Mouse (Mus musculus) spleen, adult 2 months (tissue): ENCODE data around the gene Fam196b. TPM values are rescaled to one million over a fixed set of nuclear protein-coding genes. Genes with fewer than 3 reads are reported as not detected.

Source experiments
- DNase-seq, 2 experiments: peaks; one replicate each; pipeline versions ENCODE4 v3.0.0 to v3.0.0-alpha.2; 2012 to 2021; ENCODE audit warnings: low spot score in 2 of 2, low read depth in 1 of 2
- H3K27ac ChIP-seq: fragments of 200-500 bp; 2 replicates; pipeline ENCODE4 v1.5.1; 2012; ENCODE audit warnings: low read length, inconsistent platforms; ENCODE audit not compliant: insufficient read depth
- H3K27me3 ChIP-seq: fragments of 200-500 bp; 2 replicates; pipeline ENCODE4 v1.6.1; 2012; ENCODE audit warnings: mild to moderate bottlenecking, moderate library complexity, low read length, inconsistent platforms; ENCODE audit not compliant: control insufficient read depth, insufficient read depth
- H3K36me3 ChIP-seq: fragments of 200-500 bp; 2 replicates; pipeline ENCODE4 v1.6.1; 2012; ENCODE audit warnings: mild to moderate bottlenecking, low read length, inconsistent platforms; ENCODE audit not compliant: control insufficient read depth, insufficient read depth
- H3K4me1 ChIP-seq: fragments of 200-500 bp; 2 replicates; pipeline ENCODE4 v1.6.1; 2011; ENCODE audit warnings: inconsistent platforms; ENCODE audit not compliant: control insufficient read depth, insufficient read depth, insufficient read length
- H3K4me3 ChIP-seq: fragments of 200-500 bp; 2 replicates; pipeline ENCODE4 v1.5.1; 2011; ENCODE audit warnings: mild to moderate bottlenecking, inconsistent platforms; ENCODE audit not compliant: insufficient read depth, insufficient read length; ENCODE audit errors: extremely low read depth
- CTCF ChIP-seq: fragments of 200-500 bp; IDR thresholded peaks from 2 replicates; pipeline ENCODE4 v1.5.1; 2011; ENCODE audit warnings: mild to moderate bottlenecking, inconsistent platforms; ENCODE audit not compliant: insufficient read depth, insufficient read length, insufficient replicate concordance; ENCODE audit errors: extremely low read depth
- POLR2A ChIP-seq: fragments of 200-500 bp; IDR thresholded peaks from 2 replicates; pipeline ENCODE4 v1.6.1; 2011; ENCODE audit warnings: low read depth, low read length, inconsistent platforms
- WGBS: fragments of 180-500 bp; shearing (Covaris S2); methylation state at CpG from one replicate; pipeline ENCODE4 v1.1.7; 2018; 5-methylcytosine and 5-hydroxymethylcytosine counted together
- polyA plus RNA-seq: library from polyadenylated mRNA; depleted of rRNA; stranded (reverse); fragments of >200 nt; gene quantifications from 2 replicates; pipeline ENCODE4 v1.2.3, GENCODE M21; 2012; rRNA removed

The Fam196b gene
- polyA plus RNA-seq, result 0.05 TPM in 1 of 2 replicates, not detected in the other

- DNase-seq, result peak in 1 of 2 experiments; percentile 5
- peak; percentile 1; the same call in 1 of the 2 replicates for TF ChIP-seq CTCF
- no peak for TF ChIP-seq POLR2A
- no peak within 1 kb of the TSS for H3K27ac ChIP-seq
- peaks cover 10% of the 10 kb centered on the region for H3K36me3 ChIP-seq
- no peaks in the 10 kb centered on the region for H3K4me1 ChIP-seq
- H3K4me3 ChIP-seq, result no peak within 1 kb of the TSS
- H3K27me3 ChIP-seq, result no peaks in the 10 kb centered on the region
- WGBS, result 67% methylated on average over 13 of the region's 13 CpGs
Observed at GRCm38 (mm10) chr11:34314534-34315379, at the start of gene Fam196b. TSS of gene Fam196b (plus strand) at chr11:34314822.

GRCm38 (mm10) chr11:34272016-34272415 is 42.6 kb upstream of the Fam196b start:
- no peak for DNase-seq
- no peaks in the 10 kb centered on the region for H3K4me1 ChIP-seq
- no peaks in the 10 kb centered on the region for H3K27me3 ChIP-seq
- WGBS, result 92% methylated on average over 10 of the region's 10 CpGs
- TF ChIP-seq CTCF (no peak), POLR2A (no peak)
- H3K4me3 ChIP-seq, result no peak overlapping the region
- H3K36me3 ChIP-seq, result peaks cover 17% of the 10 kb centered on the region
- H3K27ac ChIP-seq, result no peak overlapping the region

- DNase-seq, result no peak
- Histone ChIP-seq H3K27me3 (no peaks in the 10 kb centered on the region), H3K4me3 (no peak overlapping the region), H3K36me3 (peaks cover 13% of the 10 kb centered on the region), H3K4me1 (no peaks in the 10 kb centered on the region), H3K27ac (no peak overlapping the region)
- peak; percentile 24; the same call in 1 of the 2 replicates for TF ChIP-seq CTCF
- no peak for TF ChIP-seq POLR2A
- WGBS, result 91% methylated on average over 2 of the region's 2 CpGs
Observed at GRCm38 (mm10) chr11:34275941-34276340, 38.7 kb upstream of the Fam196b start.

DNA sequence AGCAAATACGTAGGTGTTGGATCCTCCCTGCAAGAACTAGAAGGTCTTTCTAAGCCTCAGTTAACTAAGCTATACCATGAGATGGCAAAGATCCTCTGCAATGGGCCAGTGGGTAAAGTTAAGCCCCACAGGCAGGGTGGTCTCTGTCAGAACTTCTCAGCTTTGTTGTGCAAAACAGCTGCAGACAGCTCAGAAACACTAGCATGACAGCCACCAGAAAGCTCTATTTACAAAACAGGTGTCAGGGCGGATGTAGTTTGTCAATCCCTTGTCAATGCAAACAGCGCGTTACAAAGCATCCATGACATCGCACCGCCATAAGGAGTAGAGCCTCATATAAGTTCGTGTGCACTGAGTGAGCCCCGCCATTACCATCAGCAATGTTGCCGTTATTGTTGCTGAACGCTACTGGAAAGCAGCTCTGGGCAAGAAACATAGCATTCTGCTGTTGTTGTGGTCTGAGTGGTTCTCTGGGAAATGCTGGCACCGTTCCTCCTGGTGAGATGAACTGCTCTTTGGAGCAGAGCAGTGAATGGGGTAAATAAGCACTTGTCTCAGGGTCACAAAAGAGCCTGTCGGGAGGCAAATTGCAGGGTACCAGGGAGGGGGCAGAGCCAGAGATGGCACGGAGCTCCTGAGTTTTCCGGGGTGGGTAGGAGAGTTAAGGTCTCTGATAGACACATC is 38.1 kb upstream of the Fam196b start:
- no peaks in the 10 kb centered on the region for H3K27me3 ChIP-seq
- H3K4me3 ChIP-seq, result no peak overlapping the region
- H3K4me1 ChIP-seq, result no peaks in the 10 kb centered on the region
- H3K36me3 ChIP-seq, result peaks cover 13% of the 10 kb centered on the region
- TF ChIP-seq CTCF, result no peak
- no peak for TF ChIP-seq POLR2A
- H3K27ac ChIP-seq, result no peak overlapping the region
- no peak for DNase-seq
- WGBS, result 91% methylated on average over 14 of the region's 14 CpGs

- 92% methylated on average over 3 of the region's 3 CpGs for WGBS
Observed at GRCm38 (mm10) chr11:34277047-34277445, 37.6 kb upstream of the Fam196b start.

DNA sequence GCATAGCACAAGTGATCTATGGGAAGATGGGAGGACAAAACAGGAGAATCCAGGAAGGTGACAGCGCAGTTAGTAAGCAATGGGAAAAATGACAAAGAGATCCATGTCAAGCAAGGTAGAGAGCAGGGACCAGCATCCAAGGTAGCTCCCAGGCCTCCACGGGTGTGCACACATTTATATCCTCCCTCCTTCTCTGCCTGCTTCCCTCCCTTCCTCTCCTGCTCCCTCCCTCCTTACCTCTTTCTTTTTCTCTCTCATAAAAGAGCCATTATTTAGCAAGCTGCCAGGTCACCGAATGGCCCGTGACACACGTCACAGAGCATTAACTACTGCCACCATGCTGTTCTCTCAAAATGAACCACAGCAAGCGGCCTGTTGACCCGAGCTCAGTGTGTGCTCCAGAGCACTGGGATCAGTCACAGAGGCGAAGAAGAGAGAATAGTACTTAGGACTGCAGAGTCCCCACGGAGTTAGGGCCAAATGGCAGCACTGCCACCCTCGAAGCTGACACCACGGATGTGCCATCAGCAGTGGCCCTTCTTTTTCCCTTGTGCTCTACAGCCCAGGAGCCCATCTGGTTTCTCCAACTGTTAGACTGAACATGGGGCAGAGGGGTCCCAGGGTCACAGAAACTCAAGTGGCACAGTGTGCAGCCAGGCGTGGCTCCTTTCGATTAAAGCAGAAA is 30.4 kb upstream of the Fam196b start:
- peaks cover 20% of the 10 kb centered on the region for H3K36me3 ChIP-seq

More at GRCm38 (mm10) chr11:34277047-34277445, 37.6 kb upstream of the Fam196b start:
- no peak overlapping the region for H3K4me3 ChIP-seq
- no peak for DNase-seq
- peaks cover 13% of the 10 kb centered on the region for H3K36me3 ChIP-seq
- no peak overlapping the region for H3K27ac ChIP-seq
- no peaks in the 10 kb centered on the region for H3K4me1 ChIP-seq
- H3K27me3 ChIP-seq, result no peaks in the 10 kb centered on the region
- no peak for TF ChIP-seq POLR2A
- no peak for TF ChIP-seq CTCF

More for the DNA sequence above, 30.4 kb upstream of the Fam196b start:
- Histone ChIP-seq H3K27ac (no peak overlapping the region), H3K4me3 (no peak overlapping the region), H3K27me3 (no peaks in the 10 kb centered on the region), H3K4me1 (no peaks in the 10 kb centered on the region)
- WGBS, result 85% methylated on average over 13 of the region's 13 CpGs
- TF ChIP-seq POLR2A (no peak), CTCF (no peak)
- no peak for DNase-seq
